Mouse (Mus musculus): Measurements from ENCODE around the gene Atoh1. TPM values are rescaled to one million over a fixed set of nuclear protein-coding genes. Genes with fewer than 3 reads are reported as not detected.

Atoh1 gene
- polyA plus RNA-seq, 1 experiment: not detected

DNA sequence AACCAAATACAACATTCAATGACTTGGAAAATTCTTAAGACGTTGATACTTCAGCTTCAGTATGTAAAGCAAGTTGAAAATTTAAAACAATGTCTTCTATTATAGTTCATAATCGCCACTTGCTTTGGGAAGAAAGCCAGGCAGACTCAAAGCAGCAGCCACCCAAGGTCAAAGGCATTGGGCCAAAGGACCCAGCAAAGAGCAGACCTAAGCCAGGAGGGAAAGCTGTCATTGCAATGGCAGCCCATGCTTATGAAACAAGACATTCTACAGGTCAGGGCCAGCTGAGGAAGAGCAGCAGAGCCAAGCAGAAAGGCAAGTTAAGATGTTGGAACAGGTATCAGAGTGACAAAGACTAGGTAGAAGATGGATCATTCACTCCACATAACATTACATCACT, 25.3 kb upstream of the Atoh1 start:
- no peak for TF ChIP-seq USF1 (IDR thresholded peaks at IDR 0.05; ENCODE audit: low read depth)
- no peak for TF ChIP-seq FOSL1 (IDR thresholded peaks at IDR 0.05; ENCODE audit: insufficient read depth, low read length, poor library complexity, severe bottlenecking)
- no peak for TF ChIP-seq MAX (IDR thresholded peaks at IDR 0.05)
- no peak for TF ChIP-seq CEBPB (IDR thresholded peaks at IDR 0.05; ENCODE audit: low read depth)
- Histone ChIP-seq H3K79me2 (ENCODE audit: control insufficient read depth, insufficient read depth) (no peaks in the 10 kb centered on the region), H3ac (ENCODE audit: control insufficient read depth, insufficient read length, low read depth) (no peak overlapping the region), H3K36me3 (ENCODE audit: control insufficient read depth, insufficient read depth) (no peaks in the 10 kb centered on the region), H3K27me3 (ENCODE audit: control insufficient read depth, insufficient read depth, insufficient read length) (no peaks in the 10 kb centered on the region), H3K79me3 (ENCODE audit: low read depth) (no peaks in the 10 kb centered on the region), H3K4me3 (ENCODE audit: insufficient read depth, poor library complexity, severe bottlenecking) (no peak overlapping the region)

DNA sequence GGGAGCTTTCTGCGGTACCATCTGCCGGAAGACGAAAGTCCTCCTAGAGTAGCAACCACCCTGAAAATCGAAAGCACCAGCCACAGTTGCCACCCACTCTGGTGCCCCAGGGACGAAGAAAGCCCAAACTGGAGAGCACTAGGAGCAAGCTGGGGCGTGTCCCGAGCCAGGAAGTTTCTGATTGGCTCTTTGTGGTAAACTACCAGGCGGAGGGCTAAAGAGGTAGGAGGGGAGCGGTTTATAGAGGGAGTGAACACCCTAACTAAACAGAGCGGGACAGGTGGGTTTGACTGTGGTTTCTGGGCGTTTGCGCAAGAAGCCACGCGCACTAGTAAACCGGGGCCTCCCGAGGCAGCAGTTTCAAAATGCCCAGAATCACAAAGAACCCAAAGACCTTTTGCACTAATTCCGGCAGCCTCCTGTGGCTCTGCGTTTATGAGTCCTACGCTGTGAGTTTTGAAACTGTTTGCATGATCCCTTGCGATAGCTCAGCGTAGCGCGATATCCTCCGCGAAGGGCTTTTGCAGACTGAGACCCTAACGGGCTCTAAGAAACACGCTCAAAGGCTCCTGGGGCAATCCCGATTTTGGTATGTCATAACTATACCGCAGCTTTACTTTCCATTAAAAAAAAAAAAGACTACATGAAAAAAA, 1.0 kb upstream of the Atoh1 start:
- Histone ChIP-seq H3K79me3 (ENCODE audit: low read depth) (no peaks in the 10 kb centered on the region), H3K79me2 (ENCODE audit: control insufficient read depth, insufficient read depth) (no peaks in the 10 kb centered on the region), H3K36me3 (ENCODE audit: control insufficient read depth, insufficient read depth) (no peaks in the 10 kb centered on the region), H3K27me3 (ENCODE audit: control insufficient read depth, insufficient read depth, insufficient read length) (peaks cover 12% of the 10 kb centered on the region), H3ac (ENCODE audit: control insufficient read depth, insufficient read length, low read depth) (no peak overlapping the region), H3K4me3 (ENCODE audit: insufficient read depth, poor library complexity, severe bottlenecking) (no peak overlapping the region)
- TF ChIP-seq CEBPB (IDR thresholded peaks at IDR 0.05; ENCODE audit: low read depth): peak; percentile 30
- no peak for TF ChIP-seq MAX (IDR thresholded peaks at IDR 0.05)
- TF ChIP-seq FOSL1 (IDR thresholded peaks at IDR 0.05; ENCODE audit: insufficient read depth, low read length, poor library complexity, severe bottlenecking): no peak

DNA sequence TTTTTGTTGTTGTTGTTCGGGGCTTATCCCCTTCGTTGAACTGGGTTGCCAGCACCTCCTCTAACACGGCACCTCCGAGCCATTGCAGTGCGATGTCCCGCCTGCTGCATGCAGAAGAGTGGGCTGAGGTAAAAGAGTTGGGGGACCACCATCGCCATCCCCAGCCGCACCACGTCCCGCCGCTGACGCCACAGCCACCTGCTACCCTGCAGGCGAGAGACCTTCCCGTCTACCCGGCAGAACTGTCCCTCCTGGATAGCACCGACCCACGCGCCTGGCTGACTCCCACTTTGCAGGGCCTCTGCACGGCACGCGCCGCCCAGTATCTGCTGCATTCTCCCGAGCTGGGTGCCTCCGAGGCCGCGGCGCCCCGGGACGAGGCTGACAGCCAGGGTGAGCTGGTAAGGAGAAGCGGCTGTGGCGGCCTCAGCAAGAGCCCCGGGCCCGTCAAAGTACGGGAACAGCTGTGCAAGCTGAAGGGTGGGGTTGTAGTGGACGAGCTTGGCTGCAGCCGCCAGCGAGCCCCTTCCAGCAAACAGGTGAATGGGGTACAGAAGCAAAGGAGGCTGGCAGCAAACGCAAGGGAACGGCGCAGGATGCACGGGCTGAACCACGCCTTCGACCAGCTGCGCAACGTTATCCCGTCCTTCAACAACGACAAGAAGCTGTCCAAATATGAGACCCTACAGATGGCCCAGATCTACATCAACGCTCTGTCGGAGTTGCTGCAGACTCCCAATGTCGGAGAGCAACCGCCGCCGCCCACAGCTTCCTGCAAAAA, 496 bp downstream of the Atoh1 start:
- no peaks in the 10 kb centered on the region for H3K79me2 ChIP-seq (ENCODE audit: control insufficient read depth, insufficient read depth)
- H3K79me3 ChIP-seq (ENCODE audit: low read depth): no peaks in the 10 kb centered on the region
- no peak overlapping the region for H3ac ChIP-seq (ENCODE audit: control insufficient read depth, insufficient read length, low read depth)
- peaks cover 14% of the 10 kb centered on the region for H3K27me3 ChIP-seq (ENCODE audit: control insufficient read depth, insufficient read depth, insufficient read length)
- no peak for TF ChIP-seq CTCF (IDR thresholded peaks at IDR 0.05; ENCODE audit: control insufficient read depth, insufficient read depth, insufficient read length)
- TF ChIP-seq MYOG (IDR thresholded peaks at IDR 0.05; ENCODE audit: control insufficient read depth, extremely low read depth, insufficient read length): no peak
- TF ChIP-seq MYOD1 (IDR thresholded peaks at IDR 0.05; ENCODE audit: control insufficient read depth, insufficient read length, low read depth): no peak
- TF ChIP-seq CEBPB (IDR thresholded peaks at IDR 0.05; ENCODE audit: low read depth): no peak
- H3K4me3 ChIP-seq (ENCODE audit: insufficient read depth, poor library complexity, severe bottlenecking): no peak overlapping the region
- H3K36me3 ChIP-seq (ENCODE audit: control insufficient read depth, insufficient read depth): no peaks in the 10 kb centered on the region

DNA sequence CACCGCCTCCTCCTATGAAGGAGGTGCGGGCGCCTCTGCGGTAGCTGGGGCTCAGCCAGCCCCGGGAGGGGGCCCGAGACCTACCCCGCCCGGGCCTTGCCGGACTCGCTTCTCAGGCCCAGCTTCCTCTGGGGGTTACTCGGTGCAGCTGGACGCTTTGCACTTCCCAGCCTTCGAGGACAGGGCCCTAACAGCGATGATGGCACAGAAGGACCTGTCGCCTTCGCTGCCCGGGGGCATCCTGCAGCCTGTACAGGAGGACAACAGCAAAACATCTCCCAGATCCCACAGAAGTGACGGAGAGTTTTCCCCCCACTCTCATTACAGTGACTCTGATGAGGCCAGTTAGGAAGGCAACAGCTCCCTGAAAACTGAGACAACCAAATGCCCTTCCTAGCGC, 1.1 kb downstream of the Atoh1 start:
- Histone ChIP-seq H3K4me3 (ENCODE audit: insufficient read depth, poor library complexity, severe bottlenecking) (no peak overlapping the region), H3K36me3 (ENCODE audit: control insufficient read depth, insufficient read depth) (no peaks in the 10 kb centered on the region), H3K79me3 (ENCODE audit: low read depth) (no peaks in the 10 kb centered on the region), H3ac (ENCODE audit: control insufficient read depth, insufficient read length, low read depth) (no peak overlapping the region), H3K27me3 (ENCODE audit: control insufficient read depth, insufficient read depth, insufficient read length) (peaks cover 20% of the 10 kb centered on the region), H3K79me2 (ENCODE audit: control insufficient read depth, insufficient read depth) (no peaks in the 10 kb centered on the region)
- no peak for TF ChIP-seq CEBPB (IDR thresholded peaks at IDR 0.05; ENCODE audit: low read depth)
- no peak for TF ChIP-seq MYOD1 (IDR thresholded peaks at IDR 0.05; ENCODE audit: control insufficient read depth, insufficient read length, low read depth)
- no peak for TF ChIP-seq MAX (IDR thresholded peaks at IDR 0.05)
- TF ChIP-seq MYOG (IDR thresholded peaks at IDR 0.05; ENCODE audit: control insufficient read depth, extremely low read depth, insufficient read length): no peak
- no peak for TF ChIP-seq USF1 (IDR thresholded peaks at IDR 0.05; ENCODE audit: low read depth)
- TF ChIP-seq CTCF (IDR thresholded peaks at IDR 0.05; ENCODE audit: control insufficient read depth, insufficient read depth, insufficient read length): no peak
- no peak for TF ChIP-seq FOSL1 (IDR thresholded peaks at IDR 0.05; ENCODE audit: insufficient read depth, low read length, poor library complexity, severe bottlenecking)

DNA sequence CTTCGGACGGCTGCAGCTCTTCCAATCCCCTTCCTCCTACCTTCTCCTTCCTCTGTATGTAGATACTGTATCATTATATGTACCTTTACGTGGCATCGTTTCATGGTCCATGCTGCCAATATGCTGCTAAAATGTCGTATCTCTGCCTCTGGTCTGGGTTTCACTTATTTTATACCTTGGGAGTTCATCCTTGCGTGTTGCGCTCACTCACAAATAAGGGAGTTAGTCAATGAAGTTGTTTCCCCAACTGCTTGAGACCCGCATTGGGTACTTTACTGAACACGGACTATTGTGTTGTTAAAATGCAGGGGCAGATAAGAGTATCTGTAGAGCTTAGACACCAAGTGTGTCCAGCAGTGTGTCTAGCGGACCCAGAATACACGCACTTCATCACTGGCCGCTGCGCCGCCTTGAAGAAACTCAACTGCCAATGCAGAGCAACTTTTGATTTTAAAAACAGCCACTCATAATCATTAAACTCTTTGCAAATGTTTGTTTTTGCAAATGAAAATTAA, 1.6 kb downstream of the Atoh1 start:
- Histone ChIP-seq H3K79me2 (ENCODE audit: control insufficient read depth, insufficient read depth) (no peaks in the 10 kb centered on the region), H3ac (ENCODE audit: control insufficient read depth, insufficient read length, low read depth) (no peak overlapping the region), H3K36me3 (ENCODE audit: control insufficient read depth, insufficient read depth) (no peaks in the 10 kb centered on the region), H3K79me3 (ENCODE audit: low read depth) (no peaks in the 10 kb centered on the region), H3K4me3 (ENCODE audit: insufficient read depth, poor library complexity, severe bottlenecking) (no peak overlapping the region), H3K27me3 (ENCODE audit: control insufficient read depth, insufficient read depth, insufficient read length) (peaks cover 20% of the 10 kb centered on the region)
- TF ChIP-seq USF1 (IDR thresholded peaks at IDR 0.05; ENCODE audit: low read depth) (no peak), MAX (IDR thresholded peaks at IDR 0.05) (no peak), FOSL1 (IDR thresholded peaks at IDR 0.05; ENCODE audit: insufficient read depth, low read length, poor library complexity, severe bottlenecking) (no peak), CEBPB (IDR thresholded peaks at IDR 0.05; ENCODE audit: low read depth) (no peak), CTCF (IDR thresholded peaks at IDR 0.05; ENCODE audit: control insufficient read depth, insufficient read depth, insufficient read length) (no peak), MYOD1 (IDR thresholded peaks at IDR 0.05; ENCODE audit: control insufficient read depth, insufficient read length, low read depth) (no peak), MYOG (IDR thresholded peaks at IDR 0.05; ENCODE audit: control insufficient read depth, extremely low read depth, insufficient read length) (no peak)

DNA sequence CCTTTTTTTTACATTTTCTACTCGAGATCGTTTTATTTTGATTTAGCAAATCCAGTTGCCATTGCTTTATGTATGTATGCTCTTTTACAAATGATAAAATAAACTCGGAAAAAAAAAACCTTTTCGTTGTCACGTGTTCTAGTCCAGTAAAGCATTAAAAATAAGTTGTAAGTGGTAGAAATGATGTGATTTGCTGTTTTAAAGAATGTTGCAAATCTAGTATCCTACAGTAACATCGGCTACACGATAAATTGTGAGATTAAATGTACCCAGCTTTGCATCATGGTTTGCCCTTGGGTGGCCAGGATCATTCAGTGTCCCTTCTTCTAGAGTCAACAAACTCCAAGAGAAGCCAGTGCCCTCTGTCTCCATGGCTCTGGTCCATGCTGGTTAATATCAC, 2.2 kb downstream of the Atoh1 start:
- TF ChIP-seq MAX (IDR thresholded peaks at IDR 0.05): no peak
- TF ChIP-seq USF1 (IDR thresholded peaks at IDR 0.05; ENCODE audit: low read depth): no peak
- TF ChIP-seq FOSL1 (IDR thresholded peaks at IDR 0.05; ENCODE audit: insufficient read depth, low read length, poor library complexity, severe bottlenecking): no peak
- no peak for TF ChIP-seq MYOG (IDR thresholded peaks at IDR 0.05; ENCODE audit: control insufficient read depth, extremely low read depth, insufficient read length)
- no peak for TF ChIP-seq MYOD1 (IDR thresholded peaks at IDR 0.05; ENCODE audit: control insufficient read depth, insufficient read length, low read depth)
- no peak for TF ChIP-seq CEBPB (IDR thresholded peaks at IDR 0.05; ENCODE audit: low read depth)
- TF ChIP-seq CTCF (IDR thresholded peaks at IDR 0.05; ENCODE audit: control insufficient read depth, insufficient read depth, insufficient read length): no peak
- Histone ChIP-seq H3K36me3 (ENCODE audit: control insufficient read depth, insufficient read depth) (no peaks in the 10 kb centered on the region), H3K4me3 (ENCODE audit: insufficient read depth, poor library complexity, severe bottlenecking) (no peak overlapping the region), H3ac (ENCODE audit: control insufficient read depth, insufficient read length, low read depth) (no peak overlapping the region), H3K27me3 (ENCODE audit: control insufficient read depth, insufficient read depth, insufficient read length) (peaks cover 20% of the 10 kb centered on the region), H3K79me3 (ENCODE audit: low read depth) (no peaks in the 10 kb centered on the region), H3K79me2 (ENCODE audit: control insufficient read depth, insufficient read depth) (no peaks in the 10 kb centered on the region)
